Mouse (Mus musculus): ENCODE results near the gene Fgfr1op.
"Not testable (repeated sequence)": the region's sequence is repeated elsewhere in the genome, so short reads cannot be mapped to it uniquely, and the experiment has no call there.

Fgfr1op gene

DNA sequence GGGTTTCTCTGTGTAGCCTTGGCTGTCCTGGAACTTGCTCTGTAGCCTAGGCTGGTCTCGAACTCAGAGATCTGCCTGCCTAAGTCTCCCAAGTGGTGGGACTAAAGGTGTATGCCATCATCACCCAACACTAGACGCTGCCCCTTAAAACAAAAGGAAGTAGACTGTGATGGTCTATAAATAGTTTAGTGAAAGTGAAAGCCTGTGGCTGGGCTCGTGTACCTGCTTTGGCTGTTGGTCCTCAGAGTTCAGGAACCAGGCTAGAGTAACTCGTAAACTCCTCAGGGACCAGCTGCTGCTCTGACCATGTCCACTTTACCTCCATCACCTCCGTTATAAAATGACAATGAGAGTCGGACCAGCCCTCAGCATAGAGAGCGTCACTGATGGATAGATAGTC lies 5.0 kb downstream of the Fgfr1op start:
- no peak for DNase-seq (ENCODE audit: low read depth)

GRCm38 (mm10) chr17:8171081-8171480 lies 5.8 kb downstream of the Fgfr1op start:
- no peak for DNase-seq (ENCODE audit: low read depth)

DNA sequence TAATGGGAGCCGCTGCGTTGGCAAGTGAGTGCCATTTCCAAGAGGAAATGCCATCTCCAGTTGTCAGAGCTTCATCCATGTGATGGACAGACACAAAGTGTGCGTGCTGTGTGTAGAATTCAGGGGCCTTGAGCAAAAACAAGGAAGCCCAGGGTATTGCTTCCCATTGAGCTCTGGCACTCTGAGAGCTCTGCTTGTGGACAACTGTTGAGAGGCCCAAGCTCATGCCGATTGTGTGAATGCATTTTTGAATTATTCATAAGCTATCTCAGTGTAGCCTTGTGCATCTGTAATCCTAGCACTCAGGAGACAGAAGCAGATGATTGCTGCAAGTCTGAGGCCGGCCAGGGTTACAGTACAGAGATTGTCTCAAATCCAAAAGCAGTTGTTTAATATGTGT lies 11.8 kb downstream of the Fgfr1op start:
- DNase-seq (ENCODE audit: low read depth) = no peak

DNA sequence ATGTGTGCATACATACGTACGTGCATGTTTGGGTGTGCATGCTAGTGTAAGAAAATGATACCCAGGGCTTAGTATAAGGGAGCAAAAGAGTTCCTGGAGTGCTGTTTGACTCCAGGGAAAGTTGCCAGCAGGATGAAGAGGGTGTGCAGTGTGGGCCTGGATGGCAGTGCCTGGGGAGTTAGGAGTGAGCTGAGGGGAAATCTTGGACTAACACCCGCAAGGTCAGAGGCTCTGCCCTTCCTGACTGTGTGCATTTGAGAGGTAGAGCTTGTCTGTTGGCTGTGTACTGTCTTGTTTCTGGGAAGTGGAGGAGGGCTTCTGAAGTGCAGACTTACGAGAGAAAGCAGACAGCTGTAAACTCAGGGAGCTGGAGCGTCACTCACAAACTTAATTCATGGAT lies 18.5 kb downstream of the Fgfr1op start:
- no peak for DNase-seq (ENCODE audit: low read depth)

DNA sequence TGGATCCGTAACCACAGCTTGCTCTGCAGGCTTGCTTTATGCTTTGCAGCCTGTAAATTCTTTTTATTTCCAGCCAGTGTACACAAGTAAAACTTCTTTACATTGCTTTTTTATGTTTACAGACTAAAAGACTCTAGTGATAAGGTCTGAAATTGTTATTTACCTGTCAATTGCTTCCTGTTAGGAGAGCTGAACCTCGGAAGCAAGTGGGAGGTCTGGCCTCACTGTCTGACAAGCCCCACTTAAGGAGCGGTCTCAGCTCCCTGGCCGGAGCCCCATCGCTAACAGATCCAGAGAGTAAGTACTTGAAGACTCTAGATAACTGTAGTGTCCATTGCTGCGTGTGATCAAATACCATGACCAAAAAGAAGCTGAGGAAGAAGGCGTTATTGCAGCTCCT lies 18.9 kb downstream of the Fgfr1op start:
- DNase-seq (ENCODE audit: low read depth) = no peak

- DNase-seq (ENCODE audit: low read depth) = no peak
These were observed 28.4 kb downstream of the Fgfr1op start for GRCm38 (mm10) chr17:8193678-8194077.

DNA sequence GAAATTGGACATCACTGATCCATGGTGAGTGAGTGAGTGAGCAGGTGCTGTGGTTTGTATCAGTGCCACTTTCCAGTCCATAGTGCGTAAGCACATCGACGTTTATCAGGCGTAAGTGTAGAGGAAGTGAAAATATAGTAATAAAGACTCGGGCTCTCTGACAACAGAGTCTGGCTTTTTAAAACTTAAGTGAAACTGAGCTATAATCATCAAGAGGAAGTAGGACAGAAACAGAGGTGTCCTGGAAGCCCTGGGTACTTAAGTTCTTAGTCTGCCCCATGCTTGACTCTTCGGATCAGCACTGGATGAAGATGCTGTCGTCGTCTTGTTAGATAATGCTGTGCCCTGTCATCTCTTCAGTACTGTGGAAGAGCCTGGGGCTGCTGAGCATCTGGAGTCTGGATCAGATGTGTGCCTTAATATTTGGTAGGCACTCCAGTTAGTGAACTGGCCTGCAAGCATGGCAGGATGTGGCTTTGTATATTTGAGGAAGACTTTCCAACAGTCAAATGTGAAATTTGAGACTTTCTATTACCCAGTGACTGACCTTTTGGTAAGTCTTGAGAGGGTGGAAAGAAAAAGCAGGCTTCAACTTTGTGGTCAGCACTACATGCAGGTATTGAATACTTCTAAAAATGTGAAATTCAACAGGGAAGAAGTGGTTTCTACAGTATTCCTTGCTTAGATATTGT lies 30.5 kb downstream of the Fgfr1op start:
- DNase-seq (ENCODE audit: low read depth) = no peak

DNA sequence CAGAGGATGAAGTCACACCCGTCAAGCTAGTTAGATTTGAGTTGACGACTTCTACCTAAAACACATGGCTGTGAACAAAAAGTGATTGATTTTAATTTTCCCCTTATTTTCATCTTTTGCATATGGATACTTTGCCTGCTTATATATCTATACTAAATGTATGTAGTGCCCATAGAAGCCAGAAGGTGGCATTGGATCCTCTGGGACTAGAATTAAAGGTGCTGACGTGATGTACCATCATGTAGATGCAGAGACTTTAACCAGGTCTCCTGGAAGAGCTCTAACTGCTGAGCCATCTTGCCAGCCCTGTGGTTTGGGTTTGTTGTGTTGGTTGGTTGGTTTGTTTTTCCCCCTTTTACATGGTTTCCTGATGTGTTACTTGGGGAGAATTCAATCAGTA lies 32.4 kb downstream of the Fgfr1op start:
- no peak for DNase-seq (ENCODE audit: low read depth)

DNA sequence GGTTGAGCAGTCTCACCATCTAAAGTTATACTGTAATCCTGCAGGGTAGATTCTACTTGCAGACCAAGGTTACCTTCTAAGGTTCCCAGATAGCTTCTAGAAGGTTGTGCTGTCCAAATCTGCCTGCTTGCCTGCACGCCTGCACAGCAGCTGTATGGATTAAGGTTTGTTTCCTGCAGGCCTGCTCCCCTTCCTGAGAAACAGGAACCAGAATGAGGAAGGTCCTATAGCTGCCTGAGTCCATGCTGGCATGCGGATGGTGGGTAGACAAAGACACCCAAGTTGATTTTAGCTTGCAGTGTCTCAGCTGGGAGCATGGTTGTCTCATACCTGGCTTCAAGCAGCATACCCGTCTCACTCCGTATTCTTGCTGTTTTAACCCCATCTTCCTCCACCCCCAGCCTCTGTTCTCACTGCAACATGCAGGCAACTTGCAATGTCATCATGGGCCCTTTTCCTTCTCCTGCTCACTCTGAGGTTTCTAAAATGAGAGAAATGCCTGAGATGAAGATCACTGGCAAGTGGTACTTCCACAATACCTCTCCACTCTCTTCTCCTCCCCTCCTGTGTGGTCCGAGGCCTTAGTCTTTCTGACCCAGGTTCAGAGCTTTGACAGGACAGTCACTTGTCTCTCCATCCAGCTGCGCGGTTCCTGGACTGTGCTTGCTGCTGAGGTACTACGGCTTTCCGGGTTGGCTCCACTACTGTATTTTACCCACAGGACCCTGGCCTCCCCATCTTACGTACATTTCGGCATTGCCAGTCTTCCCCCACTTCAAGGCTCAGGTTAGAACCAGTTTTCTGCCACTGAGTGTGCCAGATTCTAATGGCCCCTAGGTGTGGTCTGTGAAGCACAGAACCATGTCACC lies 34.0 kb downstream of the Fgfr1op start:
- no peak for DNase-seq (ENCODE audit: low read depth)

- no peak for DNase-seq (ENCODE audit: low read depth)
These were observed 34.6 kb downstream of the Fgfr1op start for GRCm38 (mm10) chr17:8199936-8200330.

DNA sequence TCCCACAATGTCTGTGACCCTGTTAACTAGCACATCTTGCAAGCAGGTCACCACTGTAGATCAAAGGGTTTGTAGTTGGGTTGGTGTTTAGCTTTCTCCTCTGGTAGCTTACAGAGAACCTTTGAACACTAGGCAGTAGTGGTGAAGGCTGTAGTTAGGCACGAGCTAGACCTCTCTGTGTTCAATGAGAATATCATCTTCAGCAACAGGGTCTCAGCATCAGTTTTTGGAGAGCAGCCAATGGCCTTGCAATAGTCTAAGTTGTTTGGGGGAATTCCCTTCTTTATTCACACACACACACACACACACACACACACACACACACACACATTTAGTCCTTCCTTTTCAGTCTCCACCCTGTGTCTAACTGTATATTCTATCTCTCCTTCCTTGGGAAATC lies 38.2 kb downstream of the Fgfr1op start:
- DNase-seq (ENCODE audit: low read depth) = no peak

DNA sequence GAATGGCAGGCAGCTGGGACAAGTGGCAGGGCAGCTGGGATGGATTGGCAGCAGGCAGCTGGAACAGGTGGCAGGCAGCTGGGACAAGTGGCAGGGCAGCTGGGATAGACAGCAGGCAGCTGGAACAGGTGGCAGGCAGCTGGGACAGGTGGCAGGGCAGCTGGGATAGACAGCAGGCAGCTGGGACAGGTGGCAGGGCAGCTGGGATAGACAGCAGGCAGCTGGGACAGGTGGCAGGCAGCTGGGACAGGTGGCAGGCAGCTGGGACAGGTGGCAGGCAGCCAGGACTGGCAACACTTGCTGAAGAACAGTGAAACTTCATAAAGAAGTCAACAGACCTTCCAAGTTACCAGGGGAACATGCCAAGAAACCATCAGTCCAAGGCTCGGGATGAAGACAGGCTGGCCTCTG lies 39.9 kb downstream of the Fgfr1op start:
- not testable (repeated sequence) for DNase-seq (ENCODE audit: low read depth)

DNA sequence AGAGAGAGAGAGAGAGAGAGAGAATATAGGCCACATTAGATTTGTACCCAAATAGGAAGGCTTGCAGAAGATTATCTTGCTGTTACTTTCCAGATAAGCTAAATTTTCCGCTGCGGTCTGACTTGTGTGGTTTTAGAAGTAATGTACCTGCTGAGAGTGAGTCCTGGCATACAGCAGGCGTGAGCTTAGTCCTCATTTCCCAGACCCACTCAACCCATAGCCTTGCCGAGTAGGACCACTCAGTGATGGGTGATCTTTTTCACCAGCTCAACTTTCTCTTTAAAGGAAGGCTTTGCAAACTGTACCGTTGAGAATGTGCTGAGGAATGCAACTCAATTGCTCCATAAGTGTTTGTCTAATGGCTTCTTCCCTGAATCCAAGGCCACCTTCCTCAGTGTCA lies 41.4 kb downstream of the Fgfr1op start:
- no peak for DNase-seq (ENCODE audit: low read depth)

DNA sequence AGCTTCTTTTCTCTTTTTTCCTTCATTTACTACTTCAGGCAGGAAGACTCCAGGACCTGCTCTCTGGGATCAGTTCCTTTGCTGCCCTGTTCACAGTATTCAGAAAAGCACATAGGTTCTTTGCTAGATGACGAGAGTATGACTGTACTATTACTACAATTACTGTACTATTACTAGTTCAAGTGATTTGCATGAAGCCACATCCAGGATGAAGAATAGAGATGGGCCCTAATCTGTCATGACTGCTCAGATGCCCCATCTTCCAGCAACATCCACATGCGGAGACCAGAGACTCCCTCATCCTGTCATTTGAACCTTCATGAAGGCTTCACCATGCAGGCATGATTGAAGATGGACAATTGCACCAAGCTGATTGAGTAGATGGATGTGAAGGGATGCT lies 44.4 kb downstream of the Fgfr1op start:
- no peak for DNase-seq (ENCODE audit: low read depth)

DNA sequence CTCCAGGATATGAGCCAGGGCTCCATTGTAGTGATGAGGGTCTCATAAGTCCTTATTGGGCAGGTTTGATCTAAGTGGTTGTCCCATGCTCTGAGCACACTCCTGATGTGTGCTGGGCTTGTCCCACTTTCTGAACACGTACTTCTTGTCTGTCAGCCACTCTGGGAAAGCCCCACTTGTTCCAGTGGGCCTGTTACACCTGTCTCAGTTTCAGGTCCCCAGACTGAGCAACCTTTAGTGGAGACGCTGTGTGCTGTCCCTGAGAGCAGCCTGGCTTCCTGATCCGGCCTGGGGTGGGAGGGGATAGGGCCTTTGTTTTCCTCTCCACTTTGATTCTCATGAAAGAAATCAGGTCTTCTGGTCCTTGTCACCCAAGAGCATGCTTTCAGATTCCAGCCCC lies 44.9 kb downstream of the Fgfr1op start:
- DNase-seq (ENCODE audit: low read depth) = no peak

DNA sequence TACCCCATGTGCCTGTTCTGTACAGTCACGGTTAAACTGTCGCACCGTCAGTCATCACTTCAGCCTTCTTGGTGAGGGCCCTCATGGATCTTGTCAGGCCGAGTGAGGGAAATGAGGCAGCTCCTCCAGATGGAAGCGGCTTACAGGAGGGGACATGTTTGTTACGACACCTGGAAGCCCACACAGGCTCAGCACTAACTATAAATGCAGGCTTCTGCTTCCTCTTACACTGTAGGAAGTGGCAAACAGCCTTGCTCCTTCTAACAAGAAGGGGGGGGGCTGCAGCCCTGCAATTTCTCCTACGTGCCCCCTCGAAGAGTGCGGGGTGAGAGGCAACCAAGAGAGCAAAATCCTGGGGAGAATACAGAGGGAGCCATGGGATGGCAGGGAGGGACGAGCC lies 45.4 kb downstream of the Fgfr1op start:
- no peak for DNase-seq (ENCODE audit: low read depth)

- DNase-seq (ENCODE audit: low read depth) = no peak
These were observed 46.1 kb downstream of the Fgfr1op start for GRCm38 (mm10) chr17:8211399-8211798.

DNA sequence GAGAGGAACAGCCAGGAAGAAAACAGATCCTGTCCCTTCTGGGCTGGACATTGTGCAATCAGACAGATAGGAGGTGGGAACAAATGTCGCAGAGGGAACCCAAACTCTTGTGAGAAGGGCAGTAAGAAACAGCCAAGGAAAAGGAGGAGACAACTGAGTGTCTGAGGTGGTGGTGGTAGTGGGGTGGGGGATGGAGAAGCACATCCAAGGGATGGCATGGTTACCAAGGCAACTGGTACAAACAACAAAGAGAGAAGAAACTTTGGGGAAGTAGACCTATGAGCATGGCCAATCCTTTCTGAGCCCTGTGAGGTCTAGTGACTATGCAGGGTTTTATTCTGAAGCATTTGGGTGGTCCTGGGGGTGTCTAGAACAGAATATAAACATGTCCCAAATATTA lies 49.1 kb downstream of the Fgfr1op start:
- no peak for DNase-seq (ENCODE audit: low read depth)

DNA sequence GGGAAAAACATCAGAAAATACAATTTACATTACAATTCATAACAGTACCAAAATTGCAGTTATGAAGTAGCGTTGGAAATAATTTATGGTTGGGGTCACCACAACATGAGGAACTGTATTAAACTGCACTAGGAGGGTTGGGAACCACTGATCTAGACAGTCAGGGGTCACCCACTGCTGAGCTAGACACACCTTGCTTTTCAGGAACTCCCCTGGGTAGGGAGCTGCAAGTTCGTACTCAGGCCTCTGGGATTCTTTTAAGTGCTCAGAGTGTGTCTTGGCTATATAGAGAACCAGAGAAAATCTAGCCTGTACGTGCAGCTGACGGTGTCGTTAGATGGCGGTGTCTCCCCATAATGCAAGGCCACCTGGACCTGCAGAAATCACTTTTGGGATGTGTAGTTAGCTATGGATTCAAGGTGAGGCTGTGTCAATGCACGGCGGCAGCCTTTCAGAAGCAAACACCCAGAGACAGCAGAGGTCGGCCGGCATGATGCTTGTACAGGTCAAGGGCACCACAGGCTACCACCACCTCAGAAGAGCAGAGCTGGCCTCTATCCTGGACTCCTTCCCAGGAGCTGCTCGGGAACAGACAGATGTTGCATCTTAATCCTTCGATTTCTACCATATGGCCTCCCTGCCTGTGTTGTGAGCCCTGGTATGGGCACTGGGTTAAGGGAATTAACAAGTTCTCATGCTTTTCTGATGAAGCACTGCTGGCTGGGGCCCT lies 49.9 kb downstream of the Fgfr1op start:
- DNase-seq (ENCODE audit: low read depth) = no peak

DNA sequence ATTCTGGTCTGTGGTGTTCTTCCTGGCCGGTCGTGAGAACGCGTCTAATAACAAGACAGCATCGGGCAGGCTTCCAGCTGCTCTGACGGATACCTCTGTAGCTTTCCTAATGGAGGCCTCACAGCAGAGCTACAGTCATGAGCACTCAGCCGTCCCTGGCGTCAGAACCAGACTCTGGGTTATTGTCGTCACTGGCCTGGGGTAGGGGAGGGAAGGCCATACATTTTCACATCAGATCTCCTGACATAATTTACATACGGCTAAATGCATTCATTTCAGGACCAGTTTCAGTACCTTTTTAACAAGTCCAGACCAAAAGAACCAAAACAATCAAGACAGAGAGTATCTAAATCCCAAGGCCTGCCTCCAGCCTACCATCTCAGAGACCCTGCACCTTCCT lies 57.9 kb downstream of the Fgfr1op start:
- DNase-seq (ENCODE audit: low read depth) = no peak

DNA sequence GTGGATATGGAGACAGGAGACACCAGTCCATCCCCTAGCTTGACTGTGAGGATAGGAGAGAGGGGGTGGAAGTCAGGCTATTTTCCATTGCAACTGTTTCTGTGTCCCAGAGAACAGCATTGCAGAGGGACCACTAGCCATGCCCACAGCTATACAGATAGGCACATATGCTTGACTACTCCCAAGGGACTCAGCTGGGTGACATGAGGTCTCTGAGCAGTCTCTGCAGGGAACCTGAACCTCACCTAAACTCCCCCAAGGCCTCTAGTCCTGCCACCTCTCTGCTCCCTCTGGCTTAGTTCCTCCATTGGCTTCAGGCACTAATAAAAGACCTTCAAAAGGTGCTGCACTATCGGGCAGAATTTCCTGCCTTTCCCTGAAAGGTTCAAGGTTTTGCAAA lies 58.8 kb downstream of the Fgfr1op start:
- DNase-seq (ENCODE audit: low read depth) = no peak

DNA sequence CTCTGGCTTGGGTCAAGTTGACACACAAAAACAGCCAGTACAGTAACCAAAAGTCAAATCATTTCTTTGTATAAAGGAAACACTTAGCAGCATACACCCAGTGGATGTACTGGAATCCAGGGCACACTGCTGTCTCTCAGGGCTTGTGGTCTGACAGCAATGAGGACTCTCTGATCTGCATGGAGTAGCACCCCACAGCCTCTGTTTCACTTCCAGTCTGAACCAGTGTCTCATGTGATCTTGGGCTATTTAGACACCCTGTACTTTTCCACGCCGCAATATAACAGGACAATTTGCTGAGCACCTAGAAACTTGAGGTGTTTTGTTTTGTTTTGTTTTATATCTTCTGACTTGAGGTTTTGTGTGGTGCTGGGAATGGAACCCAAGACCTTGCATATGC lies 59.9 kb downstream of the Fgfr1op start:
- no peak for DNase-seq (ENCODE audit: low read depth)

GRCm38 (mm10) chr17:8225746-8226145 lies 60.4 kb downstream of the Fgfr1op start:
- DNase-seq (ENCODE audit: low read depth) = no peak
